Mouse (Mus musculus) MEL (cell line): ENCODE measurements around the gene Pex3. TPM values are rescaled to one million over a fixed set of nuclear protein-coding genes. Genes with fewer than 3 reads are reported as not detected.

Experiments
- DNase-seq: peaks from one replicate; pipeline ENCODE4 v3.0.0; 2011; ENCODE audit warnings: low read depth, low spot score
- H3K27ac ChIP-seq: 2 replicates; pipeline ENCODE4 v1.5.1; 2012; ENCODE audit warnings: low read depth, mild to moderate bottlenecking, control low read depth, low read length, moderate library complexity; ENCODE audit not compliant: control insufficient read depth
- H3K27me3 ChIP-seq, 2 experiments: fragments of 150-350 bp in 1 of 2; sonication (generic) in 1 of 2; 2 replicates each; pipeline ENCODE4 v1.6.1; 2012; ENCODE audit warnings: low read length in 2 of 2, mild to moderate bottlenecking in 2 of 2, improper control_type of control experiment in 1 of 2, moderate library complexity in 1 of 2; ENCODE audit not compliant: insufficient read depth in 2 of 2, control insufficient read depth in 1 of 2
- H3K36me3 ChIP-seq, 2 experiments: 2 replicates each; pipeline ENCODE4 v1.6.1; 2012 to 2014; ENCODE audit warnings: low read length in 2 of 2, improper control_type of control experiment in 1 of 2, inconsistent platforms in 1 of 2, mild to moderate bottlenecking in 1 of 2; ENCODE audit not compliant: insufficient read depth in 2 of 2, control insufficient read depth in 1 of 2
- H3K4me1 ChIP-seq, 2 experiments: fragments of 150-350 bp in 1 of 2; sonication (generic) in 1 of 2; 2 replicates each; pipeline ENCODE4 v1.6.1; 2012; ENCODE audit warnings: low read length in 2 of 2, improper control_type of control experiment in 1 of 2, mild to moderate bottlenecking in 1 of 2; ENCODE audit not compliant: insufficient read depth in 2 of 2, control insufficient read depth in 1 of 2
- H3K4me3 ChIP-seq, 2 experiments: fragments of 150-350 bp in 1 of 2; sonication (generic) in 1 of 2; 2 replicates each; pipeline ENCODE4 v1.5.1; 2012; ENCODE audit warnings: low read depth in 2 of 2, low read length in 2 of 2, mild to moderate bottlenecking in 2 of 2, moderate library complexity in 2 of 2, control low read depth in 1 of 2, improper control_type of control experiment in 1 of 2; ENCODE audit not compliant: control insufficient read depth in 1 of 2, insufficient read depth in 1 of 2
- H3K79me2 ChIP-seq: 2 replicates; pipeline ENCODE4 v1.6.1; 2012; ENCODE audit warnings: mild to moderate bottlenecking, low read length, moderate library complexity; ENCODE audit not compliant: control insufficient read depth, poor library complexity, insufficient read depth
- H3K9ac ChIP-seq: 2 replicates; pipeline ENCODE4 v1.6.1; 2012; ENCODE audit warnings: low read depth, mild to moderate bottlenecking, control low read depth, low read length, moderate library complexity; ENCODE audit not compliant: control insufficient read depth, poor library complexity, severe bottlenecking
- H3K9me3 ChIP-seq: fragments of 150-350 bp; sonication (generic); replicated peaks from 2 replicates; pipeline ENCODE4 v1.6.1; 2012; ENCODE audit warnings: mild to moderate bottlenecking, low read length, improper control_type of control experiment, moderate library complexity; ENCODE audit not compliant: insufficient read depth
- CHD1 ChIP-seq: IDR thresholded peaks from 2 replicates; pipeline ENCODE4 v1.6.1; 2012; ENCODE audit warnings: low read depth, mild to moderate bottlenecking, inconsistent platforms, low read length, improper control_type of control experiment
- CTCF ChIP-seq, 3 experiments: IDR thresholded peaks in 2 of 3; conservative IDR thresholded peaks in 1 of 3; 2 replicates each; pipeline ENCODE4 v1.5.1; 2011 to 2012; ENCODE audit warnings: low read length in 3 of 3, low read depth in 2 of 3, mild to moderate bottlenecking in 2 of 3, improper control_type of control experiment in 1 of 3, inconsistent platforms in 1 of 3, mixed read lengths in 1 of 3, moderate library complexity in 1 of 3; ENCODE audit not compliant: control insufficient read depth in 1 of 3, insufficient read depth in 1 of 3, poor library complexity in 1 of 3, severe bottlenecking in 1 of 3
- ETS1 ChIP-seq: IDR thresholded peaks from 2 replicates; pipeline ENCODE4 v1.6.1; 2012; ENCODE audit warnings: low read depth, mild to moderate bottlenecking, inconsistent platforms, low read length, improper control_type of control experiment, moderate library complexity
- GATA1 ChIP-seq: IDR thresholded peaks from 2 replicates; pipeline ENCODE4 v1.6.1; 2011; ENCODE audit warnings: low read depth, low read length, improper control_type of control experiment
- HCFC1 ChIP-seq: IDR thresholded peaks from 2 replicates; pipeline ENCODE4 v1.6.1; 2012; ENCODE audit warnings: low read depth, mild to moderate bottlenecking, inconsistent platforms, low read length, improper control_type of control experiment, moderate library complexity
- KAT2A ChIP-seq: conservative IDR thresholded peaks from 2 replicates; pipeline ENCODE4 v1.6.1; 2012; ENCODE audit warnings: low read depth, low read length, improper control_type of control experiment, inconsistent platforms
- MAX ChIP-seq: IDR thresholded peaks from 2 replicates; pipeline ENCODE4 v1.6.1; 2011; ENCODE audit warnings: low read length, improper control_type of control experiment
- MAZ ChIP-seq: IDR thresholded peaks from 2 replicates; pipeline ENCODE4 v1.6.1; 2012; ENCODE audit warnings: low read depth, mild to moderate bottlenecking, inconsistent platforms, low read length, improper control_type of control experiment
- MEF2A ChIP-seq: IDR thresholded peaks from 2 replicates; pipeline ENCODE4 v1.6.1; 2014; ENCODE audit warnings: low read depth, mild to moderate bottlenecking, inconsistent platforms, low read length, improper control_type of control experiment; ENCODE audit not compliant: poor library complexity, insufficient replicate concordance, severe bottlenecking; ENCODE audit errors: extremely low read depth
- MXI1 ChIP-seq: IDR thresholded peaks from 2 replicates; pipeline ENCODE4 v1.6.1; 2011; ENCODE audit warnings: mild to moderate bottlenecking, low read depth, low read length, improper control_type of control experiment
- MYB ChIP-seq: IDR thresholded peaks from 2 replicates; pipeline ENCODE4 v1.6.1; 2011; ENCODE audit warnings: mild to moderate bottlenecking, low read depth, low read length, improper control_type of control experiment
- NELFE ChIP-seq: IDR thresholded peaks from 2 replicates; pipeline ENCODE4 v1.6.1; 2011; ENCODE audit warnings: low read depth, low read length, improper control_type of control experiment
- NRF1 ChIP-seq: IDR thresholded peaks from 2 replicates; pipeline ENCODE4 v1.6.1; 2014; ENCODE audit warnings: low read depth, mild to moderate bottlenecking, inconsistent platforms, low read length, improper control_type of control experiment, moderate library complexity; ENCODE audit not compliant: poor library complexity, insufficient read depth, severe bottlenecking
- POLR2A ChIP-seq, 2 experiments: IDR thresholded peaks; 2 replicates each; pipeline ENCODE4 v1.6.1; 2011 to 2012; ENCODE audit warnings: low read length in 2 of 2, mild to moderate bottlenecking in 2 of 2, control low read depth in 1 of 2, improper control_type of control experiment in 1 of 2, low read depth in 1 of 2, moderate library complexity in 1 of 2; ENCODE audit not compliant: control insufficient read depth in 1 of 2, insufficient read depth in 1 of 2, poor library complexity in 1 of 2
- POLR2AphosphoS2 ChIP-seq: IDR thresholded peaks from 2 replicates; pipeline ENCODE4 v1.6.1; 2011; ENCODE audit warnings: low read length, improper control_type of control experiment
- POLR2AphosphoS5 ChIP-seq: IDR thresholded peaks from 2 replicates; pipeline ENCODE4 v1.6.1; 2012; ENCODE audit warnings: low read depth, borderline replicate concordance, mild to moderate bottlenecking, inconsistent platforms, low read length, moderate library complexity, mixed read lengths
- RCOR1 ChIP-seq: IDR thresholded peaks from 2 replicates; pipeline ENCODE4 v1.6.1; 2012; ENCODE audit warnings: low read depth, mild to moderate bottlenecking, inconsistent platforms, low read length, improper control_type of control experiment
- SMC3 ChIP-seq: IDR thresholded peaks from 2 replicates; pipeline ENCODE4 v1.6.1; 2011; ENCODE audit warnings: low read depth, low read length, improper control_type of control experiment
- TAL1 ChIP-seq: IDR thresholded peaks from 2 replicates; pipeline ENCODE4 v1.6.1; 2012; ENCODE audit warnings: mild to moderate bottlenecking, inconsistent platforms, low read length, moderate library complexity, mixed read lengths
- TCF12 ChIP-seq: IDR thresholded peaks from 2 replicates; pipeline ENCODE4 v1.6.1; 2014; ENCODE audit warnings: low read depth, mild to moderate bottlenecking, inconsistent platforms, low read length, improper control_type of control experiment, moderate library complexity
- USF2 ChIP-seq, 2 experiments: IDR thresholded peaks; 2 replicates each; pipeline ENCODE4 v1.6.1; 2011 to 2012; ENCODE audit warnings: improper control_type of control experiment in 2 of 2, low read length in 2 of 2, borderline replicate concordance in 1 of 2, inconsistent platforms in 1 of 2, low read depth in 1 of 2, mild to moderate bottlenecking in 1 of 2; ENCODE audit not compliant: insufficient read depth in 1 of 2
- ZC3H11A ChIP-seq: IDR thresholded peaks from 2 replicates; pipeline ENCODE4 v1.6.1; 2012; ENCODE audit warnings: low read depth, mild to moderate bottlenecking, inconsistent platforms, low read length, improper control_type of control experiment
- ZNF384 ChIP-seq: IDR thresholded peaks from 2 replicates; pipeline ENCODE4 v1.6.1; 2012; ENCODE audit warnings: low read depth, mild to moderate bottlenecking, inconsistent platforms, low read length, improper control_type of control experiment
- polyA plus RNA-seq, 2 experiments: library from polyadenylated mRNA; stranded (reverse) in 1 of 2; unstranded in 1 of 2; fragments of >175 nt in 1 of 2; fragments of >200 nt in 1 of 2; gene quantifications; 2 replicates each; pipeline versions ENCODE4 v1.2.1 to v1.2.4; 2012; ENCODE audit warnings: low replicate concordance in 2 of 2, low read depth in 1 of 2; ENCODE audit not compliant: insufficient read length in 2 of 2, insufficient read depth in 1 of 2, missing spikeins in 1 of 2
- total RNA-seq: library from RNA; depleted of rRNA; stranded (reverse); fragments of 300-350 nt; gene quantifications from 2 replicates; pipeline ENCODE4 v1.2.3, GENCODE M21; 2012

Gene Pex3
- total and polyA plus RNA-seq, 3 experiments = 13.8 to 15.1 TPM; not detected in 1

GRCm38 (mm10) chr10:13534751-13535150, 18.2 kb downstream of the Pex3 start:
- no peaks in the 10 kb centered on the region for H3K9me3 ChIP-seq
- DNase-seq = no peak
- H3K9ac ChIP-seq = no peak overlapping the region
- H3K4me1 ChIP-seq = no peaks in the 10 kb centered on the region
- no peaks in the 10 kb centered on the region for H3K79me2 ChIP-seq
- H3K27ac ChIP-seq = no peak overlapping the region
- no peak overlapping the region for H3K4me3 ChIP-seq
- H3K36me3 ChIP-seq = peaks cover 0 to 4% of the 10 kb centered on the region in 2 experiments; a peak in 1 of 4 replicates
- TF ChIP-seq MEF2A (no peak), CHD1 (no peak), POLR2AphosphoS5 (no peak), POLR2AphosphoS2 (no peak), RCOR1 (no peak), MYB (no peak), NRF1 (no peak), POLR2A (IDR thresholded peaks at IDR 0.05; ENCODE audit: control insufficient read depth in 1 of 2, insufficient read depth in 1 of 2, low read depth in 1 of 2, low read length in 2 of 2, poor library complexity in 1 of 2) (no peak), ZC3H11A (no peak), GATA1 (no peak), MAX (no peak), CTCF (IDR thresholded peaks at IDR 0.05 in 2 of 3, conservative IDR thresholded peaks at IDR 0.05 in 1 of 3; ENCODE audit: control insufficient read depth in 1 of 3, insufficient read depth in 1 of 3, low read depth in 2 of 3, low read length in 3 of 3, poor library complexity in 1 of 3, severe bottlenecking in 1 of 3) (no peak), KAT2A (no peak)
- H3K27me3 ChIP-seq = no peaks in the 10 kb centered on the region

DNA sequence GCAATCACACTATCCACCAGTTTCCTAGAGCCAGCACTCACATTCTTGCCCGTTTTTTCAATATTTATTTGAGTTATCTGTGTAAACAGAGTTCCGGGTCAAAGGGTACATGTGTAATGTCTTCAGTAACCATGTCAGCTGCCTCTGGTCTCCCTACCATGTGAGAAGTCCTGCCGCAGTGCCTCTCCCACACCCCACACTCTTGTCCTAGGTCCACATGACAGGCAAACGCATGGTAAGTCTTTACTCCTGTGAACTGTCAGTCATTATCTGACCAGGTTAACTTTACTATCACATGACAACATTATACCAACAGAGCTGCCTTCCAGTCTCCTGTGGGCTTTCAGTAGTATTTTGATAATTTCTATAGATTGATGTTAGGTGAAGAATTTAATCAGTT, 24.8 kb downstream of the Pex3 start:
- no peak for DNase-seq
- H3K4me1 ChIP-seq = no peaks in the 10 kb centered on the region
- no peaks in the 10 kb centered on the region for H3K9me3 ChIP-seq
- H3K79me2 ChIP-seq = no peaks in the 10 kb centered on the region
- H3K9ac ChIP-seq = no peak overlapping the region
- H3K27me3 ChIP-seq = no peaks in the 10 kb centered on the region
- TF ChIP-seq SMC3 = no peak
- no peak for TF ChIP-seq ZNF384
- no peak for TF ChIP-seq MXI1
- no peak for TF ChIP-seq CTCF (IDR thresholded peaks at IDR 0.05 in 2 of 3, conservative IDR thresholded peaks at IDR 0.05 in 1 of 3; ENCODE audit: control insufficient read depth in 1 of 3, insufficient read depth in 1 of 3, low read depth in 2 of 3, low read length in 3 of 3, poor library complexity in 1 of 3, severe bottlenecking in 1 of 3)
- TF ChIP-seq TCF12 = no peak
- TF ChIP-seq MAZ = no peak
- TF ChIP-seq NELFE = no peak
- no peak for TF ChIP-seq HCFC1
- no peak for TF ChIP-seq ETS1
- TF ChIP-seq USF2 (IDR thresholded peaks at IDR 0.05; ENCODE audit: borderline replicate concordance in 1 of 2, insufficient read depth in 1 of 2, low read depth in 1 of 2, low read length in 2 of 2) = no peak
- no peak for TF ChIP-seq TAL1
- peaks cover 0 to 3% of the 10 kb centered on the region in 2 experiments; a peak in 1 of 4 replicates for H3K36me3 ChIP-seq
- H3K4me3 ChIP-seq = no peak overlapping the region
- no peak overlapping the region for H3K27ac ChIP-seq
